Mouse (Mus musculus): ENCODE results near the gene Srprb. TPM values are rescaled to one million over a fixed set of nuclear protein-coding genes. Genes with fewer than 3 reads are reported as not detected.
"Not testable (repeated sequence)": the region's sequence is repeated elsewhere in the genome, so short reads cannot be mapped to it uniquely, and the experiment has no call there.

The Srprb gene
- polyA plus RNA-seq, 2 experiments, result 67.4 to 73.0 TPM

- no peaks in the 10 kb centered on the region for H3K27me3 ChIP-seq (ENCODE audit: control insufficient read depth, insufficient read depth, low read length)
- no peak for DNase-seq (ENCODE audit: low spot score)
- H3K4me3 ChIP-seq (replicated peaks; ENCODE audit: low read length), result no peak overlapping the region
- peaks cover 8% of the 10 kb centered on the region for H3K4me1 ChIP-seq (ENCODE audit: control insufficient read depth, insufficient read depth, low read length)
- no peak for TF ChIP-seq POLR2A (IDR thresholded peaks at IDR 0.05; ENCODE audit: borderline replicate concordance, extremely low read depth, insufficient read depth, insufficient read length)
- H3K9me3 ChIP-seq (ENCODE audit: control insufficient read depth, low read length), result no peaks in the 10 kb centered on the region
- no peak for ATAC-seq (ENCODE audit: low FRiP score, low read depth)
- WGBS, result 90% methylated on average over 7 of the region's 7 CpGs
- H3K9ac ChIP-seq (ENCODE audit: low read depth, low read length, severe bottlenecking), result no peak overlapping the region
- H3K27ac ChIP-seq (replicated peaks; ENCODE audit: low read depth, low read length), result no peak overlapping the region
- H3K4me2 ChIP-seq (replicated peaks; ENCODE audit: low read depth, low read length, severe bottlenecking), result no peak overlapping the region
- H3K36me3 ChIP-seq (ENCODE audit: control insufficient read depth, insufficient read depth, low read length), result no peaks in the 10 kb centered on the region
Measured at GRCm38 (mm10) chr9:103175692-103176091, 26.2 kb downstream of the Srprb start.

- TF ChIP-seq POLR2A (IDR thresholded peaks at IDR 0.05; ENCODE audit: borderline replicate concordance, extremely low read depth, insufficient read depth, insufficient read length), result no peak
- Histone ChIP-seq H3K4me1 (ENCODE audit: control insufficient read depth, insufficient read depth, low read length) (peaks cover under 1% of the 10 kb centered on the region; the same call in 1 of the 2 replicates), H3K36me3 (ENCODE audit: control insufficient read depth, insufficient read depth, low read length) (no peaks in the 10 kb centered on the region), H3K27me3 (ENCODE audit: control insufficient read depth, insufficient read depth, low read length) (no peaks in the 10 kb centered on the region), H3K9me3 (ENCODE audit: control insufficient read depth, low read length) (no peaks in the 10 kb centered on the region), H3K4me3 (replicated peaks; ENCODE audit: low read length) (no peak overlapping the region), H3K4me2 (replicated peaks; ENCODE audit: low read depth, low read length, severe bottlenecking) (no peak overlapping the region), H3K27ac (replicated peaks; ENCODE audit: low read depth, low read length) (no peak overlapping the region), H3K9ac (ENCODE audit: low read depth, low read length, severe bottlenecking) (no peak overlapping the region)
- WGBS, result 59% methylated on average over 6 of the region's 6 CpGs
- ATAC-seq (ENCODE audit: low FRiP score, low read depth) (no peak), DNase-seq (ENCODE audit: low spot score) (no peak)
Measured at GRCm38 (mm10) chr9:103174771-103175519, 27.0 kb downstream of the Srprb start.

DNA sequence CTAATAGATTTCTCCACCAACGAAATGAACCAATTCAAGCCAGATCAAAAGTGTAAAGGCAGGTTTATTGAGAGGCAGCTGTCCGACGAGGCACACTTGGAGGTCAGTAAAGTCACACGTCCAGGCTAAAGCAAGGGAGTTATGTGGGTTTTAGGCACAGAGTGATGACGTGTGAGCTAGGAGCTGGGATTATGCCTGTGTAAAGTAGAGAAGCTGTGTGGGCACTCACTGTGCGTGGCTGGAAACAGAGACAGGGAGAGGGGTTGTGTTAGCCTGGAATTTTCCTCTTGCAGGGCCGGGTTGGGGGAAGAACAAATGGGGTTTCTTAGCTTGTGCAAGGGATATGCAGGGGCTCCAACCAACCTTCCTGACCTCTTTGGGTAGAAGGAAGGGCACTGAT lies 33.2 kb downstream of the Srprb start:
- H3K4me3 ChIP-seq (replicated peaks; ENCODE audit: low read length), result no peak overlapping the region
- no peaks in the 10 kb centered on the region for H3K4me1 ChIP-seq (ENCODE audit: control insufficient read depth, insufficient read depth, low read length)
- no peak overlapping the region for H3K9ac ChIP-seq (ENCODE audit: low read depth, low read length, severe bottlenecking)
- no peak for DNase-seq (ENCODE audit: low spot score)
- no peak overlapping the region for H3K27ac ChIP-seq (replicated peaks; ENCODE audit: low read depth, low read length)
- WGBS, result 45% methylated on average over 7 of the region's 7 CpGs
- no peaks in the 10 kb centered on the region for H3K9me3 ChIP-seq (ENCODE audit: control insufficient read depth, low read length)
- H3K27me3 ChIP-seq (ENCODE audit: control insufficient read depth, insufficient read depth, low read length), result no peaks in the 10 kb centered on the region
- H3K4me2 ChIP-seq (replicated peaks; ENCODE audit: low read depth, low read length, severe bottlenecking), result no peak overlapping the region
- TF ChIP-seq POLR2A (IDR thresholded peaks at IDR 0.05; ENCODE audit: borderline replicate concordance, extremely low read depth, insufficient read depth, insufficient read length), result no peak
- H3K36me3 ChIP-seq (ENCODE audit: control insufficient read depth, insufficient read depth, low read length), result no peaks in the 10 kb centered on the region
- ATAC-seq (ENCODE audit: low FRiP score, low read depth), result no peak

DNA sequence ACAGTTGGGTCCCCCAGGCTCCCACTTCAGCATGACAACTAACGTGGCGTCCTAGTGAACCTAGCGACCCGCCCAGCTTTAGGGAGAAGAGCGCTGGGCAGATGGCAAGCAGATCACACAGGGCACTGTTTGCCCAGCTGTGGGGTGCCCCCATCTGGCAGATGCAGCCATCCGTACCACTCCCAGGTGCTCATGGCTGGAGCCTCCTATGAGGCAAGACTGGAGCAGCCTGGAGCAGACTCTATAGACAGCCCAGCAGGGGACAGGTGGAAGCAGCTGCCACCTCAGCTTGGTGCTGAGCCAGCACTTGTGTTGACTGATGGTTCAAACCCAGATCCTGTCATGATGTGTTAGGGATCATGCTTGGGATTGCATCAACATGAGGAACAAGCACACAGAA lies 33.9 kb downstream of the Srprb start:
- DNase-seq (ENCODE audit: low spot score), result no peak
- Histone ChIP-seq H3K27ac (replicated peaks; ENCODE audit: low read depth, low read length) (no peak overlapping the region), H3K4me1 (ENCODE audit: control insufficient read depth, insufficient read depth, low read length) (no peaks in the 10 kb centered on the region), H3K4me2 (replicated peaks; ENCODE audit: low read depth, low read length, severe bottlenecking) (no peak overlapping the region), H3K27me3 (ENCODE audit: control insufficient read depth, insufficient read depth, low read length) (no peaks in the 10 kb centered on the region), H3K36me3 (ENCODE audit: control insufficient read depth, insufficient read depth, low read length) (no peaks in the 10 kb centered on the region), H3K4me3 (replicated peaks; ENCODE audit: low read length) (no peak overlapping the region), H3K9ac (ENCODE audit: low read depth, low read length, severe bottlenecking) (no peak overlapping the region), H3K9me3 (ENCODE audit: control insufficient read depth, low read length) (no peaks in the 10 kb centered on the region)
- WGBS, result 88% methylated on average over 6 of the region's 6 CpGs
- no peak for ATAC-seq (ENCODE audit: low FRiP score, low read depth)
- TF ChIP-seq POLR2A (IDR thresholded peaks at IDR 0.05; ENCODE audit: borderline replicate concordance, extremely low read depth, insufficient read depth, insufficient read length), result no peak

DNA sequence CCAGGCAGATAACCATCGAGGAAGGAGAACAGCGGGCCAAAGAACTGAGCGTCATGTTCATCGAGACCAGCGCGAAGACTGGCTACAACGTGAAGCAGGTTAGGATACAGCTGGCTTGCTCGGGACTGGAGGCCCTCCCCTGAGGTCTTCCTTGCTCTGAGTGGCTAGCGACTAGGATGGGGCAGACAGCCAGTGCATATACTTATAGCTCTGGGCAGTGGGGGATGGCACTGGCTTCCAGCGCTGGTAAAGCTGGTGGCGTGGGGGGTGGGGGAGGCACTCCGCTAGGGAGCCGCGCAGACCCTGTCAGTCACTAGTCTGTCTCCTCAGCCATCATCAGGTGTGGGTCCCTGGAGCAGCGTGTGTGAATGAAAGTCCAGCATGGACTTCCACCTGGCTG lies 38.1 kb downstream of the Srprb start:
- 71% methylated on average over 15 of the region's 15 CpGs for WGBS
- no peak for TF ChIP-seq POLR2A (IDR thresholded peaks at IDR 0.05; ENCODE audit: borderline replicate concordance, extremely low read depth, insufficient read depth, insufficient read length)

DNA sequence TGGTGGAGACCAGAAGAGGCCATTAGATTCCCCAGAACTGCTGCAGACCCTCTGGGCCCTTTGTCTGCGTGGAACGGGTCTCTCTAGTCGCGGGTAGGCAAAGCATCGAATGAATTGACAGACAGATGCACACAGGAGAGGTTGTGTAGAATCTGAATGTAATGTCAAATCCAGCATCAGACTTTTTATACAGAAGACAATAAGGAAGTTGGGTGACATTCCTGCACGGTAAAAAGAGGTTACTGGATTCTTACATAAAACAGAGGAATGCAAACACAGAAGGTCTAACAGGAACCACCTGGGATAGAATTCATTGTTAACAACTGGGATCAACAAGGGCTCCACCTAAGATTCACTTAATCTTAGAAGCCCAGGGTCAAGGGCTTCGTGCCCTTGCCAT lies 46.8 kb downstream of the Srprb start:
- H3K4me3 ChIP-seq (replicated peaks; ENCODE audit: low read length); DNase-seq (ENCODE audit: low spot score); ATAC-seq (ENCODE audit: low FRiP score, low read depth); H3K27me3 ChIP-seq (ENCODE audit: control insufficient read depth, insufficient read depth, low read length); H3K4me2 ChIP-seq (replicated peaks; ENCODE audit: low read depth, low read length, severe bottlenecking); H3K36me3 ChIP-seq (ENCODE audit: control insufficient read depth, insufficient read depth, low read length); H3K9me3 ChIP-seq (ENCODE audit: control insufficient read depth, low read length); H3K4me1 ChIP-seq (ENCODE audit: control insufficient read depth, insufficient read depth, low read length); H3K27ac ChIP-seq (replicated peaks; ENCODE audit: low read depth, low read length); H3K9ac ChIP-seq (ENCODE audit: low read depth, low read length, severe bottlenecking): not testable (repeated sequence)
- 83% methylated on average over 7 of the region's 7 CpGs for WGBS

More for the DNA sequence above, 38.1 kb downstream of the Srprb start:
- Histone ChIP-seq H3K9me3 (ENCODE audit: control insufficient read depth, low read length) (no peaks in the 10 kb centered on the region), H3K4me1 (ENCODE audit: control insufficient read depth, insufficient read depth, low read length) (no peaks in the 10 kb centered on the region), H3K4me2 (replicated peaks; ENCODE audit: low read depth, low read length, severe bottlenecking) (no peak overlapping the region), H3K36me3 (ENCODE audit: control insufficient read depth, insufficient read depth, low read length) (no peaks in the 10 kb centered on the region), H3K9ac (ENCODE audit: low read depth, low read length, severe bottlenecking) (no peak overlapping the region), H3K27me3 (ENCODE audit: control insufficient read depth, insufficient read depth, low read length) (no peaks in the 10 kb centered on the region), H3K4me3 (replicated peaks; ENCODE audit: low read length) (no peak overlapping the region), H3K27ac (replicated peaks; ENCODE audit: low read depth, low read length) (no peak overlapping the region)
- DNase-seq (ENCODE audit: low spot score), result no peak
- ATAC-seq (ENCODE audit: low FRiP score, low read depth), result no peak

Data from limb, embryonic 14.5 days (tissue).